Mouse (Mus musculus) stomach, embryonic 16.5 days (tissue): ENCODE measurements around the gene Tlr5. TPM values are rescaled to one million over a fixed set of nuclear protein-coding genes. Genes with fewer than 3 reads are reported as not detected.

ENCODE experiments used
- ATAC-seq: fragments of 200-750 bp; cut with Nextera tagmentation; 2 replicates; pipeline ENCODE4 v1.8.0; 2017; ENCODE audit warnings: moderate number of reproducible peaks, moderate TSS enrichment; ENCODE audit not compliant: insufficient read depth, low FRiP score
- H3K27ac ChIP-seq: fragments of 300-500 bp; sonication (generic); 2 replicates; pipeline ENCODE4 v1.5.1; 2014; ENCODE audit warnings: low read length
- H3K27me3 ChIP-seq: fragments of 300-500 bp; sonication (generic); 2 replicates; pipeline ENCODE4 v1.6.1; 2014; ENCODE audit warnings: low read length, control low read depth, mixed read lengths; ENCODE audit not compliant: control insufficient read depth, insufficient read depth
- H3K36me3 ChIP-seq: fragments of 300-500 bp; sonication (generic); 2 replicates; pipeline ENCODE4 v1.6.1; 2014; ENCODE audit warnings: low read length; ENCODE audit not compliant: control insufficient read depth, insufficient read depth
- H3K4me1 ChIP-seq: fragments of 300-500 bp; sonication (generic); 2 replicates; pipeline ENCODE4 v1.6.1; 2014; ENCODE audit warnings: low read length, control low read depth, mixed read lengths; ENCODE audit not compliant: control insufficient read depth, insufficient read depth
- H3K4me2 ChIP-seq: fragments of 300-500 bp; sonication (generic); 2 replicates; pipeline ENCODE4 v1.6.1; 2014; ENCODE audit warnings: low read depth, low read length, mixed read lengths
- H3K4me3 ChIP-seq: fragments of 300-500 bp; sonication (generic); replicated peaks from 2 replicates; pipeline ENCODE4 v1.5.1; 2014; ENCODE audit warnings: mild to moderate bottlenecking, low read length
- H3K9ac ChIP-seq: fragments of 300-500 bp; sonication (generic); 2 replicates; pipeline ENCODE4 v1.6.1; 2014; ENCODE audit warnings: low read length
- H3K9me3 ChIP-seq: fragments of 300-500 bp; sonication (generic); replicated peaks from 2 replicates; pipeline ENCODE4 v1.6.1; 2016; ENCODE audit warnings: low read length, control low read depth; ENCODE audit not compliant: control insufficient read depth
- WGBS: fragments of 180-500 bp; shearing (Covaris S2); extraction: QIAGEN DNeasy Blood & Tissue Kit; methylation state at CpG from one replicate; pipeline ENCODE4 v1.1.7; 2014; 5-methylcytosine and 5-hydroxymethylcytosine counted together
- polyA plus RNA-seq: library from polyadenylated mRNA; unstranded; fragments of >200 nt; fragmentation: Nextera tagmentation; extraction: Ambion mirVana; gene quantifications from 2 replicates; pipeline ENCODE4 v1.2.1, GENCODE M21; 2015

Gene Tlr5
- polyA plus RNA-seq, 1 experiment from 2014 or later = 2.5 TPM

DNA sequence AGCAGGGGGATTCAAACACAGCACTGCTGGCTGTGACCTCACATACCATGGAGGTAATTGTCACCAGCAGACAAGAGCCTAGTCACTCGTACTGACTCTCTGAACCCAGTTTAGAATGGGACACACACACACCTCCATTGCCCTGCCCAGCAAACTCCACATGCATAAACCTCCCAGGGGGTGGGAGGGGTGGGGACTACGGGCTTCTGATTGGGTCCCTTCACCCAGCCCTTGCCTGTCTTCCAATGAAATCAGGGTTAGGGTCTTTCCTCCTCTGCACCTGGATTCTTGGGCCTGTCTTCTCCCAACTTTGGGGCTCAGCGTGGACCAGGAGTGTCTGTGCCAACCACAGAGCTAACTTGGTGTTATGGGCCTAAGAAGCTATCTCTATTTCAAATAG is 4.2 kb downstream of the Tlr5 start:
- peak overlapping the region; percentile 74 for H3K27ac ChIP-seq
- H3K9ac ChIP-seq = peak overlapping the region; percentile 53
- 48% methylated on average over 3 of the region's 3 CpGs for WGBS
- no peaks in the 10 kb centered on the region for H3K9me3 ChIP-seq
- no peak for ATAC-seq
- H3K4me1 ChIP-seq = peaks cover 24% of the 10 kb centered on the region
- peak overlapping the region; percentile 76 for H3K4me2 ChIP-seq
- peak overlapping the region; percentile 48 for H3K4me3 ChIP-seq
- H3K27me3 ChIP-seq = 0 out of 2 replicates have a peak, but pooled peaks cover 3% of the 10 kb centered on the region
- H3K36me3 ChIP-seq = no peaks in the 10 kb centered on the region

- H3K9me3 ChIP-seq = no peaks in the 10 kb centered on the region
- 0 out of 2 replicates have a peak, but pooled peaks cover 3% of the 10 kb centered on the region for H3K27me3 ChIP-seq
- H3K27ac ChIP-seq = peak overlapping the region; percentile 74
- WGBS = 1% methylated on average over 17 of the region's 17 CpGs
- ATAC-seq = peak; percentile 49; the same call in 1 of the 2 replicates
- peak overlapping the region; percentile 53 for H3K9ac ChIP-seq
- peaks cover 20% of the 10 kb centered on the region for H3K4me1 ChIP-seq
- H3K4me3 ChIP-seq = peak overlapping the region; percentile 48
- H3K4me2 ChIP-seq = peak overlapping the region; percentile 76
- H3K36me3 ChIP-seq = no peaks in the 10 kb centered on the region
Measured at GRCm38 (mm10) chr1:182959251-182959691, 4.7 kb downstream of the Tlr5 start.

DNA sequence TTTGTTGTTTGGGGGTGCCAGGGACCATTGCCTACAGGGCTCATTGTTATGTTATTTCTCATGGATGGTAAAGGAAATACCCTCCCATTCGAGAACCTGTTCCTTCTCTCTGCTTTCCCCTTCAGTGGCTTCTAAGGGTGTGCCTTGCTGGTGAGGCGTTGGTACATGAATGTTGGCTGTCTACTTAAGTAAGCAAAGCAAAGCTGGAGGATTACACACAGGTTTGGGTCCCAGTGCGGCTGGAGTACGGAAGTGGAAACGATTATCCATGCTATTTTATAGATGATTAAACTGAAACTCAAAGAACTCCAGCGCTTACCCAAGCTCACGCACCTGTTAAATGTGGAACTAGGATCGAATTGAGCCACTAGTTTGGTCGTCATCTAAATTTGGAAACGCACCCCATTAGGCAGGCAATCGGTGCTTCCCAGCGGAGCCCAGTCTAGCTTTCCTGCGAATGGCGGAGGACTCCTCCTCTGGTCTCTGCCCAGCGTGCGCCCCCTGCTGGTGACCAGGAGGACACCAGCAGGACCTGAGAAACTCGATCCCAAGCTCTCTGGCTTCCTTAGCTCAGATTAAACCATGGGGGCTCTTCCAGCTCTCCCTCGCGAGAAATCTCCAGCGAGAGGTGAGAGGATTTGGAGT is 5.3 kb downstream of the Tlr5 start:
- Histone ChIP-seq H3K4me1 (peaks cover 17% of the 10 kb centered on the region), H3K27me3 (0 out of 2 replicates have a peak, but pooled peaks cover 3% of the 10 kb centered on the region), H3K36me3 (no peaks in the 10 kb centered on the region), H3K4me3 (peak overlapping the region; percentile 48), H3K9me3 (no peaks in the 10 kb centered on the region), H3K27ac (peak overlapping the region; percentile 74), H3K9ac (peak overlapping the region; percentile 53), H3K4me2 (peak overlapping the region; percentile 76)
- peak; percentile 62; the same call in 1 of the 2 replicates for ATAC-seq
- WGBS = under 1% methylated on average over 20 of the region's 20 CpGs

DNA sequence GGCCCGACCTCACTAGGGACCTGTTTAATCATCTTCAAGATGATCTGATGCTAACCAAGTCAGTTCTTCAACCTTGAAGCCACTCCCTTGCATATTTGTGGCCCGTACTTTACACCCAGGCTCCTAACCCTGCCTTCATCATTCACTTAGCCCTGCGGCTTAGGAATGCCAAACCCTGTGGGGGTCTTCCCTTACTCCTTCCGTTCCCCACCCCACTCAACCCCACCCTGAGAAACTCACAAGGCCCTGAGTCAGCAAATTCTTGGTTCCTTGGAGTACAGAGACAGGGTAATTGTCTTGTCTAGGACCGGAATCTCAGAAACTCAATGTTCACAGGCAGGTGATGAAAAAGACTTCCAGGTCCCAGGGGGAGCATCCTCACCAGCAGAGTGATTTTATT is 6.5 kb downstream of the Tlr5 start:
- Histone ChIP-seq H3K27ac (peak overlapping the region; percentile 10; the same call in 1 of the 2 replicates), H3K36me3 (no peaks in the 10 kb centered on the region), H3K4me1 (peaks cover 14% of the 10 kb centered on the region), H3K4me3 (no peak overlapping the region), H3K9ac (no peak overlapping the region), H3K9me3 (no peaks in the 10 kb centered on the region), H3K27me3 (0 out of 2 replicates have a peak, but pooled peaks cover 3% of the 10 kb centered on the region), H3K4me2 (no peak overlapping the region)
- WGBS = 74% methylated on average over 5 of the region's 5 CpGs
- ATAC-seq = no peak

GRCm38 (mm10) chr1:182963329-182963728 is 8.7 kb downstream of the Tlr5 start:
- H3K9me3 ChIP-seq = no peaks in the 10 kb centered on the region
- no peak overlapping the region for H3K9ac ChIP-seq
- peaks cover 14% of the 10 kb centered on the region for H3K4me1 ChIP-seq
- H3K27me3 ChIP-seq = 0 out of 2 replicates have a peak, but pooled peaks cover 3% of the 10 kb centered on the region
- WGBS = 45% methylated on average over 5 of the region's 5 CpGs
- no peaks in the 10 kb centered on the region for H3K36me3 ChIP-seq
- no peak overlapping the region for H3K27ac ChIP-seq
- no peak for ATAC-seq
- no peak overlapping the region for H3K4me3 ChIP-seq
- H3K4me2 ChIP-seq = no peak overlapping the region

DNA sequence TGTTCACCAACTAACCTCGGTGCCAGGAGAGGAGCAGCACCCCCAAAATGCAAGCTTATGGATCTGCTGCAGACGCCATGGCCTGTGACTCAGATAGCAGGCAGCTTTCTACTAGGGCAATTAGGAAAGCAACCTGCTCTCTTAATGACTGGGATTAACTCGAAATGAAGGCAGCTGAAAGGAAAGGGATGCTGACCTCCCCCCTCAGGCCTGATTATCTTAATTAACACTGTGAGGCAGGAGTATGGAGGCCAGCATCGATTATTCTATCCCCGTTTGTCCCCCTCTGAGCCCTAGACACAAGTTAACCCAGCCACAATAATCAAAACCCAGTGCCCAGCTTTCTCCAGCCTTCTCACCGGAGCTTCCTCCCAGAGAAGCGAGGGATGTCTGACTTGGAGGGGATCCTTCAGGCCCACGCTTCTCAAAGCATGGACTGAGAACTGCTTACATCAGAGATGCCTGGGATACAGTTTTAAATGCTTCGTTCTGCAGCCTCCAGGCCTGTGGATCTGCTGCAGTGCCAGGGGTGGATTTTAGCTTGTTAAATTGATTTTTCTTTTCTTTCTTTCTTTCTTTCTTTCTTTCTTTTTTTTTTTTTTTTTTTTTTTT is 10.4 kb downstream of the Tlr5 start:
- Histone ChIP-seq H3K4me3 (no peak overlapping the region), H3K27ac (no peak overlapping the region), H3K4me1 (0 out of 2 replicates have a peak, but pooled peaks cover 2% of the 10 kb centered on the region), H3K9me3 (no peaks in the 10 kb centered on the region), H3K36me3 (no peaks in the 10 kb centered on the region), H3K4me2 (no peak overlapping the region), H3K27me3 (0 out of 2 replicates have a peak, but pooled peaks cover 3% of the 10 kb centered on the region), H3K9ac (no peak overlapping the region)
- WGBS = 79% methylated on average over 9 of the region's 9 CpGs
- ATAC-seq = no peak

DNA sequence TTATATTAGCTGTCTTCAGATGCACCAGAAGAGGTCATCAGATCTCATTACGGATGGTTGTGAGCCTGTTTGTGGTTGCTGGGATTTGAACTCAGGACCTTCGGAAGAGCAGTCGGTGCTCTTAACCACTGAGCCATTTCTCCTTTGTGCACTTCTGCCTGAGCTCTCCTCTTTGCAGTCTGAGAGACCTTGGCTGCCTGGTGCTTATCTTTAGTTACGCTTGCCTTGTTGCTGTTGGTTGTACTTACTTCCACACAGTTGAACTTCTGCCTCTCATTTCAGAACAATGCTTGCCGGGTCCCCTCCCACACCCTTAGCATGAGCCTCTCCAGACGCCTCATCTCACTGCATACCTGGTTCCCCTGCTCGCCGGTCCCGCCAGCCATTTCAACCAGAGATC is 14.1 kb downstream of the Tlr5 start:
- H3K36me3 ChIP-seq = no peaks in the 10 kb centered on the region
- H3K4me3 ChIP-seq = no peak overlapping the region
- 81% methylated on average over 9 of the region's 9 CpGs for WGBS
- no peak overlapping the region for H3K27ac ChIP-seq
- H3K9ac ChIP-seq = no peak overlapping the region
- no peak for ATAC-seq
- no peaks in the 10 kb centered on the region for H3K4me1 ChIP-seq
- no peaks in the 10 kb centered on the region for H3K27me3 ChIP-seq
- H3K9me3 ChIP-seq = no peaks in the 10 kb centered on the region
- no peak overlapping the region for H3K4me2 ChIP-seq

GRCm38 (mm10) chr1:182972240-182972639 is 17.7 kb downstream of the Tlr5 start:
- no peaks in the 10 kb centered on the region for H3K27me3 ChIP-seq
- WGBS = 84% methylated on average over 6 of the region's 6 CpGs
- no peak for ATAC-seq
- H3K36me3 ChIP-seq = no peaks in the 10 kb centered on the region
- H3K9ac ChIP-seq = no peak overlapping the region
- no peak overlapping the region for H3K4me3 ChIP-seq
- no peak overlapping the region for H3K27ac ChIP-seq
- no peaks in the 10 kb centered on the region for H3K4me1 ChIP-seq
- H3K9me3 ChIP-seq = no peaks in the 10 kb centered on the region
- no peak overlapping the region for H3K4me2 ChIP-seq

- H3K27ac ChIP-seq = no peak overlapping the region
Measured at GRCm38 (mm10) chr1:182974826-182975225, 20.2 kb downstream of the Tlr5 start.

More at GRCm38 (mm10) chr1:182974826-182975225, 20.2 kb downstream of the Tlr5 start:
- H3K4me3 ChIP-seq = no peak overlapping the region
- no peak for ATAC-seq
- no peak overlapping the region for H3K9ac ChIP-seq
- H3K9me3 ChIP-seq = no peaks in the 10 kb centered on the region
- WGBS = 76% methylated on average over 14 of the region's 14 CpGs
- no peaks in the 10 kb centered on the region for H3K36me3 ChIP-seq
- H3K27me3 ChIP-seq = no peaks in the 10 kb centered on the region
- H3K4me2 ChIP-seq = no peak overlapping the region
- H3K4me1 ChIP-seq = no peaks in the 10 kb centered on the region
